Mouse (Mus musculus): Measurements from ENCODE around the gene Crb2. TPM values are rescaled to one million over a fixed set of nuclear protein-coding genes. Genes with fewer than 3 reads are reported as not detected.
A peak's percentile ranks its signal among the peaks of the same experiment; 100 is the strongest.

Crb2 gene
- polyA plus RNA-seq, 1 experiment from 2014 or later: 31.4 TPM

- peak overlapping the region; percentile 83 for H3K27ac ChIP-seq (replicated peaks)
These were observed 4.3 kb upstream of the Crb2 start for GRCm38 (mm10) chr2:37771618-37772285.

DNA sequence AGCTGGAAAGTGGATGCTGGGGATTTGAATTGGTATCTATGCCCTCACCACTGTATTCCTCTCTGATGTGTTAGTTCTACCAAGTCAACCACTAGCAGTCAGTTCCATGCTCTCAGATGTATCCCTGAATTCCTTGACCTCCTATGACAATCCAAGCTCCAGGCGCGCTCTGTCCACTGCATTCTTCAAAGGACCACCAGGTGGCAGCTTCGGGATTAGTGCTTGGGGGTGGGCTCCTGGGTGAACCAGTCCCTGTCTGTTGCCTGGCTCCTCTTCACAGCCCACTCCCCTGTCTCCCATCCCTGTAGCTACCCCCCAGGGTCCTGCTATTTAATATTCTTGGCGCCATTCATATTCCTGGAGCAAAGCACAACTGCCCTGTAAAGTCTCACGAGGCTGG lies 1.5 kb upstream of the Crb2 start:
- Histone ChIP-seq H3K27me3 (ENCODE audit: low read depth, poor library complexity, severe bottlenecking) (peaks cover 22% of the 10 kb centered on the region), H3K4me1 (peaks cover 64% of the 10 kb centered on the region)
- 9% methylated on average over 5 of the region's 5 CpGs for WGBS

More at GRCm38 (mm10) chr2:37771618-37772285, 4.3 kb upstream of the Crb2 start:
- peaks cover 63% of the 10 kb centered on the region for H3K4me1 ChIP-seq
- H3K9me3 ChIP-seq (replicated peaks): no peaks in the 10 kb centered on the region
- peak overlapping the region; percentile 48 for H3K4me3 ChIP-seq
- peak; percentile 91 for DNase-seq (ENCODE audit: low spot score)
- WGBS: under 1% methylated on average over 18 of the region's 18 CpGs
- peaks cover 44% of the 10 kb centered on the region for H3K27me3 ChIP-seq (ENCODE audit: low read depth, poor library complexity, severe bottlenecking)
- no peaks in the 10 kb centered on the region for H3K36me3 ChIP-seq

GRCm38 (mm10) chr2:37776611-37777411 lies 762 bp downstream of the Crb2 start:
- 4% methylated on average over 20 of the region's 20 CpGs for WGBS
- DNase-seq (ENCODE audit: low spot score): peak; percentile 59
- H3K4me1 ChIP-seq: peaks cover 74% of the 10 kb centered on the region
- H3K9me3 ChIP-seq (replicated peaks): no peaks in the 10 kb centered on the region
- H3K27ac ChIP-seq (replicated peaks): peak overlapping the region; percentile 96
- peaks cover 6% of the 10 kb centered on the region; the same call in 1 of the 2 replicates for H3K27me3 ChIP-seq (ENCODE audit: low read depth, poor library complexity, severe bottlenecking)
- H3K36me3 ChIP-seq: no peaks in the 10 kb centered on the region
- H3K4me3 ChIP-seq: peak overlapping the region; percentile 85

More for the DNA sequence above, 1.5 kb upstream of the Crb2 start:
- peak overlapping the region; percentile 96 for H3K27ac ChIP-seq (replicated peaks)
- H3K36me3 ChIP-seq: no peaks in the 10 kb centered on the region
- no peaks in the 10 kb centered on the region for H3K9me3 ChIP-seq (replicated peaks)
- H3K4me3 ChIP-seq: no peak overlapping the region
- DNase-seq (ENCODE audit: low spot score): peak; percentile 87

GRCm38 (mm10) chr2:37777958-37778720 lies 2.1 kb downstream of the Crb2 start:
- DNase-seq (ENCODE audit: low spot score): peak; percentile 90
- no peaks in the 10 kb centered on the region for H3K9me3 ChIP-seq (replicated peaks)
- H3K4me1 ChIP-seq: peaks cover 84% of the 10 kb centered on the region
- H3K36me3 ChIP-seq: peaks cover 3% of the 10 kb centered on the region
- peak overlapping the region; percentile 96 for H3K27ac ChIP-seq (replicated peaks)
- 14% methylated on average over 10 of the region's 10 CpGs for WGBS
- H3K4me3 ChIP-seq: peak overlapping the region; percentile 85
- no peaks in the 10 kb centered on the region; the same call in 1 of the 2 replicates for H3K27me3 ChIP-seq (ENCODE audit: low read depth, poor library complexity, severe bottlenecking)

GRCm38 (mm10) chr2:37780270-37780929 lies 4.4 kb downstream of the Crb2 start:
- peaks cover 24% of the 10 kb centered on the region for H3K36me3 ChIP-seq
- peak; percentile 90 for DNase-seq (ENCODE audit: low spot score)
- peaks cover 3% of the 10 kb centered on the region; the same call in 1 of the 2 replicates for H3K27me3 ChIP-seq (ENCODE audit: low read depth, poor library complexity, severe bottlenecking)
- WGBS: under 1% methylated on average over 14 of the region's 14 CpGs
- peaks cover 87% of the 10 kb centered on the region for H3K4me1 ChIP-seq
- no peaks in the 10 kb centered on the region for H3K9me3 ChIP-seq (replicated peaks)
- H3K4me3 ChIP-seq: peak overlapping the region; percentile 48
- peak overlapping the region; percentile 90 for H3K27ac ChIP-seq (replicated peaks)

- H3K4me3 ChIP-seq: peak overlapping the region; percentile 48; the same call in 1 of the 2 replicates
- peaks cover 84% of the 10 kb centered on the region for H3K4me1 ChIP-seq
- peak overlapping the region; percentile 90 for H3K27ac ChIP-seq (replicated peaks)
- H3K27me3 ChIP-seq (ENCODE audit: low read depth, poor library complexity, severe bottlenecking): peaks cover 13% of the 10 kb centered on the region
- no peaks in the 10 kb centered on the region for H3K9me3 ChIP-seq (replicated peaks)
- no peak for DNase-seq (ENCODE audit: low spot score)
- 5% methylated on average over 3 of the region's 3 CpGs for WGBS
- H3K36me3 ChIP-seq: peaks cover 34% of the 10 kb centered on the region
These were observed 5.4 kb downstream of the Crb2 start for GRCm38 (mm10) chr2:37781421-37781820.

DNA sequence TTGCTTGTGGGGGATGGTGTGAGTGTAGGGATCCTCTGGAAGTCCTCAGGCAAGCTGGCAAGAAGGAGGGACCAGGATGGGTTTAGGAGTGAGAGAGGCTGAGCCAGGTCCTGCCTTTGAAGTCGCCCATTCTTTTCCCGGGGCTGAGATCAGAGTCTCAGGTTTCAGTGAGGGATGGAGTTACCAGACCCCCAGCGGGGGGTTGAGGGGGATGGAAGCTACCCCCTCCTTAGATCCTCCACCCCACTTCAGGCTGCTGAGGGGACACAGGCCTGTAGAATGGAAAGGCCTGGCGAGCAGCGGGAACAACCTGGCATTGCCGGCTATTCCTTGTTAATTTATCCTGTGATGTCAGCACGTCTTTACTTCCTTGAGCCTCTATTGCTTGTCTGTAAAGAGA lies 6.0 kb downstream of the Crb2 start:
- Histone ChIP-seq H3K27ac (replicated peaks) (peak overlapping the region; percentile 90), H3K9me3 (replicated peaks) (no peaks in the 10 kb centered on the region), H3K27me3 (ENCODE audit: low read depth, poor library complexity, severe bottlenecking) (peaks cover 19% of the 10 kb centered on the region), H3K36me3 (peaks cover 40% of the 10 kb centered on the region), H3K4me1 (peaks cover 82% of the 10 kb centered on the region), H3K4me3 (peak overlapping the region; percentile 48; the same call in 1 of the 2 replicates)
- DNase-seq (ENCODE audit: low spot score): no peak
- 7% methylated on average over 7 of the region's 7 CpGs for WGBS

GRCm38 (mm10) chr2:37784473-37784872 lies 8.4 kb downstream of the Crb2 start:
- WGBS: 72% methylated on average over 5 of the region's 5 CpGs
- H3K4me1 ChIP-seq: peaks cover 61% of the 10 kb centered on the region
- H3K27me3 ChIP-seq (ENCODE audit: low read depth, poor library complexity, severe bottlenecking): peaks cover 29% of the 10 kb centered on the region
- H3K9me3 ChIP-seq (replicated peaks): no peaks in the 10 kb centered on the region
- H3K27ac ChIP-seq (replicated peaks): 0 out of 2 replicates have a peak overlapping the region, but pooled peaks have one; percentile 13
- no peak for DNase-seq (ENCODE audit: low spot score)
- no peak overlapping the region for H3K4me3 ChIP-seq
- peaks cover 65% of the 10 kb centered on the region for H3K36me3 ChIP-seq

- H3K4me3 ChIP-seq: no peak overlapping the region
- H3K36me3 ChIP-seq: peaks cover 85% of the 10 kb centered on the region
- DNase-seq (ENCODE audit: low spot score): no peak
- H3K27me3 ChIP-seq (ENCODE audit: low read depth, poor library complexity, severe bottlenecking): peaks cover 33% of the 10 kb centered on the region
- H3K9me3 ChIP-seq (replicated peaks): no peaks in the 10 kb centered on the region
- WGBS: 39% methylated on average over 52 of the region's 52 CpGs
- peaks cover 41% of the 10 kb centered on the region for H3K4me1 ChIP-seq
- peak overlapping the region; percentile 61 for H3K27ac ChIP-seq (replicated peaks)
These were observed 10.4 kb downstream of the Crb2 start for GRCm38 (mm10) chr2:37786461-37786860.

GRCm38 (mm10) chr2:37788176-37788962 lies 12.3 kb downstream of the Crb2 start:
- WGBS: 83% methylated on average over 7 of the region's 7 CpGs
- Histone ChIP-seq H3K4me3 (no peak overlapping the region), H3K36me3 (peaks cover 98% of the 10 kb centered on the region), H3K27ac (replicated peaks) (no peak overlapping the region), H3K4me1 (peaks cover 28% of the 10 kb centered on the region), H3K27me3 (ENCODE audit: low read depth, poor library complexity, severe bottlenecking) (peaks cover 50% of the 10 kb centered on the region), H3K9me3 (replicated peaks) (no peaks in the 10 kb centered on the region)
- no peak for DNase-seq (ENCODE audit: low spot score)

- no peaks in the 10 kb centered on the region for H3K9me3 ChIP-seq (replicated peaks)
- peaks cover 54% of the 10 kb centered on the region for H3K27me3 ChIP-seq (ENCODE audit: low read depth, poor library complexity, severe bottlenecking)
- WGBS: 87% methylated on average over 5 of the region's 5 CpGs
- no peak for DNase-seq (ENCODE audit: low spot score)
- peaks cover 26% of the 10 kb centered on the region for H3K4me1 ChIP-seq
- no peak overlapping the region for H3K4me3 ChIP-seq
- H3K36me3 ChIP-seq: peaks cover 97% of the 10 kb centered on the region
- H3K27ac ChIP-seq (replicated peaks): no peak overlapping the region
These were observed 13.0 kb downstream of the Crb2 start for GRCm38 (mm10) chr2:37789029-37789428.

All from midbrain, embryonic 10.5 days (tissue).